Mouse (Mus musculus) frontal cortex, postnatal 10 days (tissue): ENCODE measurements around the gene Eif1b.

ENCODE experiments used
- DNase-seq, 2 experiments: peaks; one replicate each; pipeline ENCODE4 v3.0.0; 2022; ENCODE audit warnings: low spot score in 2 of 2, mixed read lengths in 1 of 2

Eif1b gene

GRCm38 (mm10) chr9:120492010-120492399, at the start of gene Eif1b:
Gene Eif1b, plus strand, starts transcription at chr9:120492232.
- DNase-seq, result no peak

GRCm38 (mm10) chr9:120444642-120445041, 47.4 kb upstream of the Eif1b start:
- no peak for DNase-seq

- no peak for DNase-seq
These were observed 42.2 kb upstream of the Eif1b start for GRCm38 (mm10) chr9:120449696-120450329.

- peak; percentile 39 to 70 for DNase-seq
These were observed 36.0 kb upstream of the Eif1b start for GRCm38 (mm10) chr9:120455768-120456655.

- no peak for DNase-seq
These were observed 21.6 kb upstream of the Eif1b start for GRCm38 (mm10) chr9:120470431-120470830.

GRCm38 (mm10) chr9:120481644-120482043, 10.4 kb upstream of the Eif1b start:
- no peak for DNase-seq

- DNase-seq, result no peak
These were observed 9.7 kb upstream of the Eif1b start for GRCm38 (mm10) chr9:120482382-120482781.

- DNase-seq, result no peak
These were observed 8.9 kb upstream of the Eif1b start for GRCm38 (mm10) chr9:120483101-120483500.

GRCm38 (mm10) chr9:120487076-120487475, 5.0 kb upstream of the Eif1b start:
- DNase-seq, result no peak

- DNase-seq, result no peak
These were observed 523 bp upstream of the Eif1b start for GRCm38 (mm10) chr9:120491509-120491908.

GRCm38 (mm10) chr9:120492400-120493351, 644 bp downstream of the Eif1b start:
- DNase-seq, result peak; percentile 68 to 80

GRCm38 (mm10) chr9:120493781-120494180, 1.7 kb downstream of the Eif1b start:
- no peak for DNase-seq

GRCm38 (mm10) chr9:120496691-120497090, 4.7 kb downstream of the Eif1b start:
- DNase-seq, result peak in 1 of 2 experiments; percentile 57

- no peak for DNase-seq
These were observed 6.0 kb downstream of the Eif1b start for GRCm38 (mm10) chr9:120497983-120498382.

GRCm38 (mm10) chr9:120501191-120501902, 9.3 kb downstream of the Eif1b start:
- DNase-seq, result no peak

GRCm38 (mm10) chr9:120502013-120502412, 10.0 kb downstream of the Eif1b start:
- peak in 1 of 2 experiments; percentile 58 for DNase-seq

GRCm38 (mm10) chr9:120504423-120504822, 12.4 kb downstream of the Eif1b start:
- no peak for DNase-seq

- no peak for DNase-seq
These were observed 19.7 kb downstream of the Eif1b start for GRCm38 (mm10) chr9:120511781-120512180.

- DNase-seq, result no peak
These were observed 24.7 kb downstream of the Eif1b start for GRCm38 (mm10) chr9:120516720-120517119.

GRCm38 (mm10) chr9:120518946-120519345, 26.9 kb downstream of the Eif1b start:
- no peak for DNase-seq

- no peak for DNase-seq
These were observed 27.6 kb downstream of the Eif1b start for GRCm38 (mm10) chr9:120519469-120520125.
